Mouse (Mus musculus): ENCODE results near the gene Vegfa.

- TF ChIP-seq MYOG (IDR thresholded peaks at IDR 0.05; ENCODE audit: control insufficient read depth in 1 of 3, insufficient read depth in 1 of 3, insufficient read length in 2 of 3, low read depth in 2 of 3) (no peak), CEBPB (IDR thresholded peaks at IDR 0.05; ENCODE audit: insufficient read depth, poor library complexity, severe bottlenecking) (no peak), MYOD1 (IDR thresholded peaks at IDR 0.05; ENCODE audit: control insufficient read depth in 1 of 3, insufficient read length in 2 of 3, low read depth in 2 of 3) (no peak), MAX (IDR thresholded peaks at IDR 0.05; ENCODE audit: low read depth) (no peak), POLR2A (IDR thresholded peaks at IDR 0.05; ENCODE audit: insufficient read length, low read depth) (no peak), USF1 (IDR thresholded peaks at IDR 0.05; ENCODE audit: low read depth) (no peak), E2F4 (IDR thresholded peaks at IDR 0.05; ENCODE audit: insufficient read depth) (no peak), REST (IDR thresholded peaks at IDR 0.05; ENCODE audit: insufficient read depth, insufficient read length) (no peak), POLR2AphosphoS2 (IDR thresholded peaks at IDR 0.05; ENCODE audit: insufficient read length, low read depth) (no peak), TCF12 (IDR thresholded peaks at IDR 0.05; ENCODE audit: insufficient read depth, poor library complexity, severe bottlenecking) (no peak), SRF (IDR thresholded peaks at IDR 0.05; ENCODE audit: control insufficient read depth, insufficient read length, low read depth) (no peak)
These were observed 24.1 kb upstream of the Vegfa start for GRCm38 (mm10) chr17:46056288-46056687.

All from myocyte (in vitro differentiated cells).